Mouse (Mus musculus) T-cell, adult 2 months (primary cell): ENCODE data around the gene Icos.

Source experiments
- DNase-seq: peaks from one replicate; pipeline ENCODE4 v3.0.0; 2022; ENCODE audit warnings: low spot score

Icos gene

DNA sequence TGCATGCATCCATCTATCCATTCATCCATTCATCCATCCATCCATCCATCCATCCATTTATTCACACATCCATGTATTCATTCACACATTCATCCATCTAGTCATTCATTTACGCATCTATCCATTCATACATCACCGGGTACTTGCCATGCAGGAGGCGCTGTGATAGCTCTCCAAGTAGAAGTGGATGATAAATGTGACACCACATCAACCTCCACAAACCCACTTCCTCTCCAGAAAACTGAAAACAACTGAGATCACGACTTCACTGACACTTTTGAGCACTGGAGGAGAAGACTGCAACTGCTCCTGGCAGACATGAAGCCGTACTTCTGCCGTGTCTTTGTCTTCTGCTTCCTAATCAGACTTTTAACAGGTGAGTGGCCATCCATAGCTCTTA lies at the start of gene Icos:
Gene Icos (plus strand): TSS at position 287 of the 400 bp plus-strand sequence.
- peak; percentile 90 for DNase-seq

DNA sequence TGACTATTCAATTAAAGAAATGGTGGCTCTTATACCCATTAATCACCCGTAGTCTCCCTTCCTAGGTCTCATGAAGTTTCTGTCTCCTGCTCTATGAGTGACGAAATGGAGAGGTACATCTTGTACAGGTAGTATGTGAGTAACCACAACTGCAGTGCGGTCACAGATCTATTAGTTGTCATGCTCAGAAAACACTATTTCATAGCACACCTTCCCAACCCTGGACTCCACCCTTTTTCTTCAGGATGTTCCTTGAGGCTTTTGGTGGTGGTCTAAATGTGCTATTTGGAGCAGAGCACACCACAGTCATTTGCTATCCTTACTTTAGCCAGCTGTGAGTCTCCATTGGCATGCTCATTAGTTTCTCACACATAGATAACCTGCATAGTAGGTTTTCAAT lies 48.7 kb upstream of the Icos start:
- DNase-seq: no peak

DNA sequence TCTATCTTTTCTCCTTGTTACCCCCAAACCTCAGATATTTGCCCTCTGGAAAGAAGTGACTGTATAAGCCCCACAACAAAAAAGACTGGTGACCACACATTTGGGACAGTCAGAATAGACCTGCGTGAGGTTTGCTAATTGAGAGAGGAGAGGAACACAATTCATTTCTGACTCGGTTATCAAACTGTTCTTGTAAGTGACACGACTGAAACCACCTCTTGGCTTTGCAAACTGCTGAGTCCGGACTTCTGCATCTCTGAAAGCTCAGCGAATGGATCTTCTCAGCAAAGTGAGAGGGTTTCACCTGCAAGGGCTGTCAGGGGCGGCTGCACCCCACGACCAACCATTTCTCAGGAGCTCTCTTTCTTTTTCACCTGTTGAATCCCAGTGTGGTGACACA lies 47.3 kb upstream of the Icos start:
- DNase-seq: no peak

DNA sequence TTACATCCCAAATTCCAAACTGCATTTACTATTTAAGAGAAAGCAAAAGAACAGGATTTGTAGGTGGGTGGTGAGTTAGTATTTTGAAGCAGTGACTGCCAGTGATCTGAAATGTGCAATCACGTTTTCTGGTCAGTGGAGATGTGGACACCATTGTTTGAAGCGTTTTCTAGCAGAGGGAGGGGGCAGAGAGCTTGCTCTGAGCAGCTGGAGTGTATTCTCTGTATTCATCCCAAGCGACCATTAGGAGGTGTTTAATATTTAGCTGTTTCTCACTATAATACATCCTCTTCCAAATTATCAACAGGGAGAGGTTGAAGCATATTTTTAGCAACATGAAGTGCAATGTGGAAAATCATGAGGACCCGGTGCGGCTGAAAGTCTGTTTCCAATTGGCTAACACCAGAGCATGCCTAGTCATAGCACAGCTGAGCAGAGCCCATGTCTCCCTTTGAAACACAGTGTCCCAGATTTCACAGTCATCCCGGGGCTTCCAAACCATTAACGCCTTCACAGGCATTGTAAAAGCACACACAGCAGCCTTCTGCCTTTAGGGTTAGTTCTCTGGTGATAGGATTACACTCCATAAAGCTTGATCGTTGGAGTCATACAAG lies 41.7 kb upstream of the Icos start:
- no peak for DNase-seq

DNA sequence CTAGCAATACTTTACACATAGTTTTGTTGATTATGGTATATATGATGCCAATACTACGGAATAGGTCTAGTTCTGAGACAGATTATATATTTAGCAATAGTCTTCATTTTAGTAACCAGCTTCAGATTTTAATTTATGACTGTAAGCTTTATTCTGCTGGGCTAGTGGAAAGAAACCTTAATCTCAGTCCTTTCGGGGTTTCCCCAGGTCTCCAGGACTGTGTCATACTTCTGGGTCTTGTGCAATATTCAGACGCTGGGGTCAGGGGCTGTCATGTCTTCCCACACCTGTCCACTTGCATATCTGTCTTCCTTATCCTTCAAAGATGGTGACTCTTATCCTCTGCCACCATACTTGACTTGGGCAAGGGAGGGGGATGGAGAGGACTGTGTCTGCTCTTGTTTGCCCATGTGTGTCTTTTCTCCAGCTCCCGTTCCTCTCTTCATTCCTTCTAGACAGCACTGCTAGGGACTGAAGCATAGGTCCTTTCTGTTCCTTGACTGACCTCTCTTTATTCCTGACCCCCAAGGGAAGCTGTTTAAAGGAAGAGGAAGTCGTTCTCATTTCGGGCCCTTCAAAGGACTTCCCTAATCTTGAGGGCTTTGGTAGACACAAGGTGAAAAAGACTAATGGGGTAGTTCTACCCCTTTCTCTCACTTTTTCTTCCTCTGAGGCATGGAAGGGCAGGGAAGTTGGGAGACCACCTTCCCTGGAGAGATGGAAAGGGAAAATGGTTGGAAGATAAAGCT lies 40.6 kb upstream of the Icos start:
- DNase-seq: no peak

DNA sequence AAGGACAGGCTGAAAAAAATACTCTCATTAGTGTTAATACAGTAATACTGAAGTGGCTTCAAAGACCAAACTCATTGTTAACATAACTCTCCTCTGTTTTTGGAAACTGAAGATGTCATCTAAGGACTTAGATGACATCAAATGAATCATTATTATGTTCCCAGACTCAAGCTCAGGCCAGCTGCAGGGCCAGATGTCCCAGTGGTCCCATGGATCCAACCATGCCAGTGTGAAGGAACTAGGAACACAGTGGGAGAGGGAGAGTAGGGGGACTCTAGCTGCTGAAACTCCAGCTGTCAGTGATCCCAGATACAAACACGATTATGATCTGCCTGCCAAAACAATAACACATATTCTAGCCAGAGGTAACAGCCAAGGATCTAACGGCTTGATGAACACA lies 39.5 kb upstream of the Icos start:
- no peak for DNase-seq

DNA sequence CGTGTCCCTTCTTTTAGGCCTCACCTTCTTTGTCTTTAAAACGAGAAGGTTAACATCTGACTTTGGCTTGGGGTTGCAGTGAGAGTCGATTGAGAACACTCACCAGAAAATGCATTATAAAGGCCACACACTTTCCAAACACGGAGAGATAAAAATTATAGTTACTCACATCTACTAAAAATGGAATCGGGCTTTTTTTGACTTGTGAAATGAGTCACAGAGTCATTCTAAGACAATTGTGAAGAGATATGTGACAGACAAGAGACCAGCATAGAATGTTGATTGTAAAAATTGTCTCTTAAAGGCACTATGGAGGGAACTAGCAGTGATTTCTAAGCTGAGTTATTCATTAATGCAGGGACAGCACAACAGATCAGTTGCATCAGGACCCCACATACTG lies 38.8 kb upstream of the Icos start:
- no peak for DNase-seq

DNA sequence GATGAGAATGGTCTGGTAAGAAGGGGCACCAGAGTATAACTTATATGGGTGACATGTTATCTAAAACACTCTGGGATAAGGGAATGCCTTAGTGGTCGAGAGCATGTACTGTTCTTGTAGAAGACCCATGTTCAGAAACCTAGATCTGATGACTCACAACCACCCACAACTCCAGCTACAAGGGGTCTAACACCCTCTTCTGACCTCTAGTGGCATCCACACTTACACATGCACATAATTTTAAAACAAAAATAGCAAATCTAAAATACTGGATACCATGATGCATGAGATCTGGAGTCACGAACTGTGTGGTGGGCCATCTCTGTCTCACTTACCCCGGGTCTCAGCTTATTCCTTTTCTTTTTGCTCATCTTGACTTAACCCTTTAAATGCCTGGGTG lies 37.7 kb upstream of the Icos start:
- DNase-seq: no peak

DNA sequence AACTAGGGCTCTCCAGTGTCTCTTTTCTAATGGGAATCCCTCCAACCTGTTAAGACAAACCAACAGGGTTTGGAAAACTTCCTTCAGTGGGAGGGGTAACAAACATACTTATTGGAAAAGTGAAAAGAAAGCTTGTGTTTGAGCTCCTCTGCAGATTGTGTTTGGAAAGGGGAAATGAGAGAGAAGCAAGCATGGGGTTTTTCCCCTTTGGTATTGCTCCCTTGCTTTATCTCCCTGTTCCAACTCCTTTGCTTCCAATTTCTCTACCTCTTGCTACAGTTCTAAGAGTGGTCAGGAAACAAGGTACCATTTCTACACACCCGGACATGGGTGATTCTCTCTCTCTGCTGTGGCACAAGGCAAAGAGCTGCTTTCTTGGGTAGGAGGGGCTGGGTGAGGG lies 37.1 kb upstream of the Icos start:
- DNase-seq: no peak

DNA sequence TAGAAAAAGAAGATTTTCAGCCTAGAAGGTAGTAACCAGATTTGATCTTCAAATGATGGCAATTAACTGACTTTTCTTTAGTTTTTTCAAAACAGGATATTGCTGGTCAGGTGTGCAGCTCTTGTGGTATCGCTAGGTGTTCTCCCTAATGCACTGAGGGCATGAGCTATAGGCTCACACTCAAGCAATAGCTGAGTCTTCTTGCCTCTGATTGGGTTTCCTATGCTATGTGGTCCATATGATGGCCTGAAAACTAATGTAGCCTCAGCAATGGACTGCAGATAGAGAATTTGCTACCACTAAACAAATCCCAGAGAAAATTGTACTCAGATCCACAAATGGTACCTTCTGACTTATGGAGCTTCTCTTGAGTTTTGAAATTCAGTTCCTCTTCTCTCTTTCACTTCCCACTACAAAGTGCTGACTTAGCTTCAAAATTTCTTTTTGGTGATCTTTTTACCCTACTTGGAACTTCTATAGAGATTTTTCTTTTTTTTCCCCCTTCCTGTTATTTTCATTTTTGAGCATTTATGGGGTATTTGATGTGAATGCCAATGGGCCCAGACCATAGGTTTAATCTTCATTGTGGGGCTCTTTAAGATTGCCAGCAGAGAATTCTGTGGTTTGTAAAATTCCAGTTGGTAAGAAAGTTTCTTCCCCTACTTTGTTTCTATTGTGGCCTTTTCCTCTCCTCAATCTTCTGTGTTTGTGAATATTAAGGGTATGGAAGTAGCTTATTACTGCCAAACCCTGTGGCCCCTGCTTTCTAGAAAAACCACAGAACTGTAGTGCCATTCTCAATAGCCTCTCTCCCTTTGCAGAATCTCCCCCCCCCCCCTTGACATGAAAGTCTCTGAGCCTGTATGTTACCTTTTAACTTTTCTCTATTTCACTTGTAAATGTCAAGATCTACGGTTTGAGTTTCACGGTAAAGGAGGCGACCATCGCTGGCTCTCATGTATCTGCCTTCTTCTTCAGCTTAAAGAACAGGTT lies 36.4 kb upstream of the Icos start:
- peak; percentile 61 for DNase-seq

DNA sequence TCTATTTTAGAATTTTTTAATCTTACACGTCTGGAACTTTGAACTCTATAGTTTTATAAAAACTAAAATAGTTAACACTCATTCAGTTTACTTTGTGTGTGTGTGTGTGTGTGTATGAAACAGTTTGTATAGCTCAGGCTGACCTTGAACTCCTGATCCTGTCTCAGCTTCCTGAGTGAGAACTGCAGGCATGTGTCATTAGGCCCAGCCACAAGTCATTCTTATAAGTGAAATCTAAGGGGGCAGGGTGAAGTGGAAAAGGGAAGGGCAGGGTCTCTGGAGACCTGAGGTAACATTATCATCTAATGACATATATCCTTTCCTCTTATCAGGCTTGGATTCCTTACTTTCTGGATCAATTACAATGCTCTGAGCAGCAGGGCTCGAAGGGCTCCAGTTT lies 34.8 kb upstream of the Icos start:
- DNase-seq: no peak

DNA sequence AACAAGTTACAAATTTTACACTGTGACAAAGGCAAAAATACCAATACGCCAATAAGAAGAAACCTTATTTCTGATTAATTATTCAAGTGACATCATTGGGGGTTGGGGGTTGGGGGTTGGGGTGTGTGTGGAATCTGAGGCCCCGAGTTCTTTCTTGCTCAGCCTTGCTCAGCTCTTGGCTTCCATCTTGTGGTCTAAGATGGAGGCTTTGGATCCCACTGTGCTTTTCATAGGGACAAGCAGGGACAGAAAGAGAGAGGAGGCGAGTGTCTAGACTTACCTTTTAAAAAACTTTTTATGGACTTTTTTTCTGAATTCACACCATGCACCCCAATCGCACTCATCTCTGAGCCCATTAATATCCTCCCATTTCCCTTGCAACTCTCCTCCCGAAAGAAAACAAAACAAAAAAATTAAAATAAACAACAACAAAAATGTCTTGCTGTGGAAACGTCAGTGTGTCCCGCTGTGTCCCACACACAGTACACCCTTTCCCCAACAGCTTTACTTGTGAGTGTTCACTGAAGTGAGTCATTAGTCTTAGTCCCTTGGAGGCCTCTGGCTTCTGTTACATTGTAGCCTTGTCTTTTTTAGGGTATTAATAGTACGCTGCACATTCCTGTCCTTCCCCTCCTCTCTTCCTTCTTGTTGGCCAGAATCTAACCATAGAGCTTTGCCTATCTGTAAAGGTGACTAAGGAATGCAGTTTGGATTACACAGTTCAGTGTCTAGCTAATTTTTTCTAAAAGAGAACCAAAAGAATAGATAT lies 31.9 kb upstream of the Icos start:
- no peak for DNase-seq

DNA sequence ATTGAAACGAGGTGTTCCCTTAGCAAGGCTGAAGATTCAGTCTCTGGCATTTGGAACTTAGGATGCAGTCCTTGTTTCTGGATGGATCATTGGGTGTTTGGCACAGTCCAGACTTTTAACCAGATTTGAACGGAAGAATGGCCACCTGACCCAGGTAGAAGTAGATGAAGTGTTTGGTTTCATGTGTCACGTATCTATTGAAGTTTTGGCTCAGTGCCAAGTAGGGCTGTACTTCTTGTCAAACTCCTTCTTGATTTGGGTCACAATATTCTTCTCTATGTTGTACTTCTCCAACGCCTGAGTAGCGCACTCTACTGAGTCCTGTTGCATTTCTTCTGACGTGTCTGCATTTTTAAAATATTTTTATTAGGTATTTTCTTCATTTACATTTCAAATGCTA lies 29.6 kb upstream of the Icos start:
- DNase-seq: no peak

DNA sequence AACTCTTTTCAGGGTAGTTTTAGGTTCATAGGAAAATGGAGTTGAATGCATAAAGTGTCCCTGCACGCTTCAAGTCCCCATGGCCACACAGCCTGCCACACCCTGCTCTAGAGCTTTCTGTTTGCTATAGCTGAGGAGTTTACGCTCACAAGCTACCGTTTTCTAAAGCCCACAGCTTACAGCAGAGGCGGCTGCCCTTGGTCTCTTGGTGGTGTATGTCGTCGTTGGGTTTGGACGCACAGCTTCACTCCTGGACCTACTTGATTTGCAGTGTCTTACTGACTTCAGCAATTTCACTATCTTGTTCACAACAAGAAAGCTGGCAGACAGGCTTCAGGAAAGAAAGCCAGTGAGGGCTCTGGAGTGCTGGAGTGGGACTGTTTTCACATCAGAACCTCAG lies 24.8 kb upstream of the Icos start:
- DNase-seq: no peak

DNA sequence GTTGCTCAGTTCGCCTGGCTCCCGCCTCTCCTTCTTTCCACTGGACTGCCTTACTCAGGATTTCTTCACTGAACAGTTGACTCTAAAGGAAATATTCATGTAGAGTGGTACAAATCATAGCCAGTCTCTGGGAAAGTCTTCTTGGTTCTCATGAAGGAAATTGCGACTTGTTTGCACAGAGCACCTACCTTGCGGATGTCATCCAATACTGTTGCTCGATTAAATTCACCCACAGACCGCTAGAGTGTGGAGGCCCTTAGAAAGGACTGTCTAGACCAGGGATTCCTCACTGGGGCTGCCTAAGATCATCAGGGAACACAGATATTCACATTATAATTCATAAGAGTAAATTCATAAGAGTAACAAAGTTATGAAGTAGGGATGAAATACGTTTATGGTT lies 24.0 kb upstream of the Icos start:
- DNase-seq: no peak

DNA sequence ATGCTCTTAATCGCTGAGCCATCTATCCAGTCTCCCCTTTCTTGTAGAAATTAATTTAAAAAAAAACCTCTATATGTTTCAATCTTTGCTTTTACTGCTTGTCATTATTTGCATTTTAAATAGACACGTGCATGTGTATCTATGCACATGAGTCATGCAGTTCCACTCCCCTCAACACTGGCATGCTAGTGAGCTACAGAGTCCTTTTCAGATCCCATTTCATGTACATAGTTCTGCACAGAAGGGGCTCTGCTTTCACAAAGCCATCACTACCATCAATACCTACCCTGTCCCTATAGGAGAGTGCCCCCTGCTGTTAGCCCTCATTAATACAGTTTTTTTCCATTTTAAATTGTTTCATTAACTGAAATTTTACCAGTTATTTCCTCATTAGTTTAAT lies 23.0 kb upstream of the Icos start:
- DNase-seq: no peak

DNA sequence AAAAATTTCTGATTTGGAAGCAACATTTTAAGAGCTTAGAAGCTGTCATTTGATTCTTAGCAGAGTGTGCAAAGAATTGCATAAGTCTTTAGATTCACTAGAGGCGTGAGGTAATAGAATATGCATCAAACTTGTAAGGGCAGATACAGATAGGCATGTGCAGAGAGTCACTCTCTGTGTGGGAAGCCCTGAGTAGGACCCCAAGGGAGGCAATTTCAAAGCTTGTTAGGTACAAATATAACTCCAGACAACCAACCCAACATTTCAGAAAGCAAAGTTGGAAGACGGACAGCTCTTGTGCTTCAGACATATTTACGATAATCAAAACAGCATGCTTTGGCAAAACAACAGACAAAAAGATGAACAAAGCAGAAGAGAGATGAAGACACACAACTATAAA lies 22.5 kb upstream of the Icos start:
- DNase-seq: no peak

DNA sequence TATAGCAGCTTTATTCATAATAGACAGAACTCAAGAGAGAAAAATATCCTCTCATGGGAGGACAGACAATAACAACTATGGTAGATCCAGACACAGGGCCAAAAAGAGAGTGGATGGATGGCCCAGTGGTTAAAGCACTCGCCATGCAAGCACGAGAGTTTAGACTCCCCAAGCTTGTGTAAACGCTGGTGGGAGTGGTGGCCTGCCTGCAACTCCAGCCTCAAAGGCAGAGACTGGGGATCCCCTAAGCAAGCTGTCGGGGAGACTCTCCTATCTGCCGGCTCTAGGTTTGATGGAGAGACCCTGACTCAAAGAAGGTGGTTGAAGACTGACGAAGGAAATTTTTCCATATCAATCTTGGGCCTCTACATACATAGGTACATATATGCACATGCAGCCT lies 21.5 kb upstream of the Icos start:
- no peak for DNase-seq

DNA sequence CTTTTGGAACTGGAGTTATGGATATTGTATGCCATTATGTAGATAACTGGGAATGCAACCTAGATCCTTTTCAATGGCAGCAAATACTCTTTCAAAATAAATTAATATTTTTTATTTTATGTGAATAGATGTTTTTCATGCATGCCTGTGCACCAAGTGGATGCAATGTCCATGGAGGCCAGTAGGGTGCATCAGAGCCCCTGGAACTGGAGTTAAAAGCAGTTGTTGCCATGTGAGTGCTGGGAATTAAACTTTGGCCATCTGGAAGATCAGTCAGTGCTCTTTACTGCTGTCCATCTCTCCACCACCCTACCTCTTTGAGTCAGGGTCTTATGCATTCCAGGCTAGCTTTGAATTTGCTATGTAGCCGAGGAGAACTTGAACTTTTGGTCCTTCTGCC lies 19.4 kb upstream of the Icos start:
- no peak for DNase-seq

DNA sequence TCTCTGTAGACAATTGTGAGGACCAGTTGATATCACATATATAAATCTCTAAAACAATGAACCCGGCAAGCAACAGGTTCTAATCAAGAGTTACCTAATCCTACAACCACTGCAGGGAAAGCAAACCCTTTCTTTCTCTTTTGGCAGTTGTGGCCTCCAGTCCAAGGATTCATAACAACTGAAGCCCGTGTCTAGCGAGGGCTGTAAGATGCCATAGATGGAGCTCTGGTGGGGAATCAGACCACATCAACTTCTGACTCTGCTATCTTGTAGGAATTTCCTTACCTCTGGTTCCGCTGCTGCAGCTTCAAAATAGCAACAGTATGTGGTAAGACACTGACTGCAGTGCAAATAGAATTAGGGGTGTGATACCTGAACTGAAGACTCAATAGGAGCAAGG lies 18.5 kb upstream of the Icos start:
- no peak for DNase-seq

DNA sequence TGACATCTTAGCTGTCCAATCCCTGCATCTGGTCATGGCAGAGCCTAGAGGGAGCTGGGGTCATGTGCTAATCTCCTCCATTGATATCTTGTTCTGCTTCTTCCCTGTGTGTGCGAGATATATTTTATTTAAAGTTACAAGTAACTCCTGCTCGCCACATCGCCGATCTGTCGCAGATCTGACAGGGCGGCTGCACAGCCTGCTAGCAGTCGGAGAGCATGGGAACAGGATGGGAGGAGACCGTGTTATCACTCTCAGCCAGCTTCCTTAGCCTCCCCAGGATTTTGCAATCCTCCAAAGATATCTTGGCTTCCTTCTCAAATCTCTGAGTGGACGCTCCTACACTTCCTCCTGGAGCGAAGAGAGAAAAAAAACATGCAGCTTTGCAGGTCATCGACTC lies 17.3 kb upstream of the Icos start:
- no peak for DNase-seq

DNA sequence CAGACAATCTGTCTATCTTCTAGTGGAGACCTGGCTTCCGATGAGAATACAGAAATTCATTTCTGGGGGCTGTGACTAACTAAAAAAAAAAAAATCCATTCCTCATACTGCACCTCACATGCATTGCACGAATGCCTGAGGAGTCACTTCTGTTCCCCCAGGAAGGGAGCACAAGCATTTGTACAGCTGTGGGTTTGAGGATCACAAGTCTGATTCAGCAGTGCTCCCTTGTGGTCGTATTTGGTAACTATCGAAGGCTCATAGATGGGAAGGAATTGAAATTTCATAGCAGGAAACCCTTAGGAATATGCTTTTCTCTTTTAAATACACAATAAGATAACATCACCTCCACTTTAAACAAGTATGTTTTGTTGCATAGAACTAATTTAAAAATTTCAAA lies 16.6 kb upstream of the Icos start:
- DNase-seq: peak; percentile 41
